Mouse (Mus musculus) cerebellum, adult 2 months (tissue): ENCODE measurements at regions not wholly inside any gene's neighbourhood (a gene's known extent, or its start where the extent isn't known, plus 50 kb on each side); places are given as distances from the start of the nearest gene placed in this dataset.

Experiments
- CTCF ChIP-seq: fragments of 200-500 bp; IDR thresholded peaks from 2 replicates; pipeline ENCODE4 v1.5.1; 2011; ENCODE audit warnings: low read depth, mild to moderate bottlenecking, control low read depth, low read length, moderate library complexity, borderline replicate concordance; ENCODE audit not compliant: insufficient read depth
- POLR2A ChIP-seq: fragments of 200-500 bp; IDR thresholded peaks from 2 replicates; pipeline ENCODE4 v1.6.1; 2011; ENCODE audit warnings: low read length, control low read depth, borderline replicate concordance; ENCODE audit not compliant: insufficient read depth

DNA sequence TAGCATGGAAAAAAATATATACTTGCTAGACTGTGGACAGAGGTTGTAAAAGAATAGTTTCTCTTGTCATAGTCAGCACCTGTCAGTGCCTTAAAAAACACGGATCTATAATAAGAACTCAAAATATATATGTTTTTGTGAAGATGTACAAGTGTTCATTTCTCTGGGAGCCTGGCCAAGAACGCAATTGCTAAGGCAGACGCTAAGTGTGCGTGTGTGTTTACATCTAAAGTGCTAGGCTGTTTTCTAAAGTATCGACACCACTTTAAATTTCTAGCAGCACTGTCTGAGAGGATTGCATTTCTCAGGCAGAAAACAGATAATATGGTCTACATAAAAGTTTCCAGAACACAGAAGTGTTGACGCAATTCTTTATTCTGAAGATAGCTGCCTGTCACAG lies 330.2 kb upstream of the Tmem229a start:
- TF ChIP-seq CTCF, result no peak
- no peak for TF ChIP-seq POLR2A
